Mouse (Mus musculus): ENCODE measurements around the gene Apom. TPM values are rescaled to one million over a fixed set of nuclear protein-coding genes. Genes with fewer than 3 reads are reported as not detected.

The Apom gene
- polyA plus RNA-seq, 1 experiment from 2014 or later, result 34.0 TPM

DNA sequence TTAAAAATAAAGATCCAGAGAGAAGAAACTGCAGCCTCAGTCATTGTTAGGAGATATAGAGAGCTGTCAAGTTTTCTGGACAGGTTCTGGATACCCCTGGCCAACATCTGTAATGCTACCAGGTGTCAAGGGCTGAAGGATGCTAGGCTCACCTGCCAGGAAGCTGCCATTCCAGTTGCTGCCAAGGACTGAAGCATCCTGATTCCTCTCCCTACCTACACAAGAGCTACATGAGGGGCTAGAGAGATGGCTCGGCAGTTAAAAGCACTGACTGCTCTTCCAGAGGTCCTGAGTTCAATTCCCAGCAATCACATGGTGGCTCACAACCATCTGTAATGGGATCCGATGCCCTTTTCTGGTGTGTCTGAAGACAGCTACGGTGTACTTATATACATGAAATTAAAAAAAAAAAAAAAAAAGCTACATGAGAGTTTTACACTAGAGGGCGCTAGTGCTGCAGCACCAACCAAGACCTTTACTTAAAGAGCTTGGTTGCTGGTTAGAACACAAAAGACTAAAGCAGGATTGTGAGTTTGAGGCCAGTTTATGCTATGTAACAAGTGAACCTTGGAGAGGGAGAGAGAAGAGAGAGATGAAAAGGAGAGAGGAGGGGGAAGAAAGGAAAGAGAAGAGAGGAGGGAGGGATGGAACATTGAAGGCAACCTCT, 36.8 kb upstream of the Apom start:
- Histone ChIP-seq H3K36me3 (ENCODE audit: control insufficient read depth, insufficient read depth, low read length) (no peaks in the 10 kb centered on the region), H3K4me3 (replicated peaks; ENCODE audit: low read length) (no peak overlapping the region), H3K4me1 (ENCODE audit: control insufficient read depth, insufficient read depth, low read length) (peaks cover 11% of the 10 kb centered on the region), H3K9me3 (replicated peaks; ENCODE audit: control insufficient read depth, low read length) (no peaks in the 10 kb centered on the region), H3K9ac (ENCODE audit: low read length) (no peak overlapping the region), H3K4me2 (ENCODE audit: low read depth, low read length) (no peak overlapping the region), H3K27me3 (ENCODE audit: control insufficient read depth, insufficient read depth, low read length) (no peaks in the 10 kb centered on the region), H3K27ac (ENCODE audit: low read length) (no peak overlapping the region)
- ATAC-seq (ENCODE audit: insufficient read depth, low FRiP score), result no peak
- WGBS, result 4% methylated on average over 4 of the region's 4 CpGs

DNA sequence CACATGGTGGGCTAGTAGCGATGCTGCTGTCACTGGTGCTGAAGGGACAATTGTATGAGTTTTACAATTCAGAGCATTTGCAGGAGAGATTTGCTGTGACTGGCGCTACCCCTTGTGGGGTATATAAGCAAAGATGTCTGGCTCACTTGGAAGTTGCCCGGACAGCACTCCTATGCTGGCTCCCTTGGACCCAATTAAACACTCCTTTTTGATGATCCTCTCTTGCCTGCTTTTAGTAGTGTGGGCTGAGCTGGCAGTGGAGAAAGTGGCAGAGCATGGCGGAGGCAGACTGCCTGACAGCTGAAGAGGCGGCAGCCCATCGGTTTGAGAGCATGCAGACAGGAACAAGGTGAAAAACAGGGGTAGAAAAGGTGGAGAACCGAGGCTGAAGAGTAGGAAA, 35.9 kb upstream of the Apom start:
- H3K4me1 ChIP-seq (ENCODE audit: control insufficient read depth, insufficient read depth, low read length), result peaks cover 16% of the 10 kb centered on the region
- 84% methylated on average over 7 of the region's 7 CpGs for WGBS
- H3K36me3 ChIP-seq (ENCODE audit: control insufficient read depth, insufficient read depth, low read length), result no peaks in the 10 kb centered on the region
- no peaks in the 10 kb centered on the region for H3K9me3 ChIP-seq (replicated peaks; ENCODE audit: control insufficient read depth, low read length)
- no peaks in the 10 kb centered on the region for H3K27me3 ChIP-seq (ENCODE audit: control insufficient read depth, insufficient read depth, low read length)
- H3K4me3 ChIP-seq (replicated peaks; ENCODE audit: low read length), result no peak overlapping the region
- ATAC-seq (ENCODE audit: insufficient read depth, low FRiP score), result no peak
- H3K9ac ChIP-seq (ENCODE audit: low read length), result no peak overlapping the region
- H3K27ac ChIP-seq (ENCODE audit: low read length), result no peak overlapping the region
- H3K4me2 ChIP-seq (ENCODE audit: low read depth, low read length), result no peak overlapping the region

DNA sequence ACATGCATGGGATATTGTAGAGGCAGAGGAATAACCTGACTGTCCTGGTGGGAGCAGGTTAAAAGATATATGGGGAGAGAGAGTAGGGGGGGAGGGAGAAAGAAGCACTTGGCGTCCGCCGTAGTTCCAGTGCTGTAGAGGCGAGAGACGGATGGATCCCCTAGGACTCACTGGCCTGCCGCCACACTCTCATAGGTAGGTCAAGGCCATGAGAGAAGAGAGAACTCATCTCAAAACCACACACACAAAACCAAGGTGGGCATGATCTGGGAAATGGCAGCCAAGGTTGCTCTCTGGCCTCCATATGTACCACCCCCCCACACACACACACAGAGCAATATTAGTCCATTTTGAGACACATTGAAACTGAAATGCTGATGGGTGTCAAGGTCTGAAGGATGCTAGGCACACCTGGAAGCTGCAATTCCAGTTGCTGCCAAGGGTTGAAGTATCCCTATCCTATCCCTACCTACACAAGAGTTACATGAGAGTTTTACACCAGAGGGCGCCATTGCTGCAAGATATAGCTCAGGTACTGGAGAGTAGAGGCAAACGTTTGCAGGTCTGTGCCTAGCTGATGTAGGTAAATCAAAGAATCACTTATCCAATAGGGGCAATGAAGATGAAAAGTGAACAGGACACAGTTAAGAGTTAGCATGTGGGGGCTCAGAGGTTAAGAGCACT, 34.6 kb upstream of the Apom start:
- 0 out of 2 replicates have a peak, but pooled peaks cover 3% of the 10 kb centered on the region for H3K36me3 ChIP-seq (ENCODE audit: control insufficient read depth, insufficient read depth, low read length)
- H3K4me2 ChIP-seq (ENCODE audit: low read depth, low read length), result peak overlapping the region; percentile 95
- WGBS, result 68% methylated on average over 8 of the region's 8 CpGs
- no peak for ATAC-seq (ENCODE audit: insufficient read depth, low FRiP score)
- no peak overlapping the region for H3K4me3 ChIP-seq (replicated peaks; ENCODE audit: low read length)
- no peaks in the 10 kb centered on the region for H3K9me3 ChIP-seq (replicated peaks; ENCODE audit: control insufficient read depth, low read length)
- H3K9ac ChIP-seq (ENCODE audit: low read length), result no peak overlapping the region
- H3K27me3 ChIP-seq (ENCODE audit: control insufficient read depth, insufficient read depth, low read length), result no peaks in the 10 kb centered on the region
- H3K27ac ChIP-seq (ENCODE audit: low read length), result 0 out of 2 replicates have a peak overlapping the region, but pooled peaks have one; percentile 96
- peaks cover 25% of the 10 kb centered on the region for H3K4me1 ChIP-seq (ENCODE audit: control insufficient read depth, insufficient read depth, low read length)

DNA sequence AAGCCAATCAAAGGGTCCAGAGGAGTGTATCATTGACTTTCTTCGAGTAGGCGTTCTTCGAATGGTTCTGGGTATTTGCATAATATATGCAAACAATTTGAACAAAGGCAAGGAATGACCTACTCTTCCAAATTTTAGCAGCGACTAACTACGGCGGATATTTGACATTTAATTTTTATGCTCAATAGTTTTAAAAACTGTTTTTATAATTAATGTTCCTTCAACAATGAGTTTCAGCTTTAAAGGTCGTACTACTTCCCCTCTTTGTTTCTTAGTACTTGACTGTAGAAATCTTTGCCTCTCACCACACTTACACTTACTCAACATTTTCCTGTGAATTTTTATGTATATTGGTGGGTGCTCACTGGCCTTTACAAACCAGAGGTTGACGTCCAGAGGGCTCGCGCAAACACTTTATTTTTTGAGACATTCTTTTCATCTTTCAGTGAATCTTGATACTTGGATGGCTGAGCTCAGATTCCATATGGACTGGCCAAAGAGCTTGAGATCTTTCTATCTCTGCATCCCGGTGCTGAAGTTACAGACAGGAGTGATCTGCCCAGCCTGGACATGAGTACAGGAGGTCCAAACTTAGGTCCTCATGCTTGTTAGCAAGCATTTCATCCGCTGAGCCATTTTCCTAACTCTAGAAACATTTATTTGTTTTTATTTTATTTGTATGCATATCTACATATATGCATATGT, 33.8 kb upstream of the Apom start:
- Histone ChIP-seq H3K4me1 (ENCODE audit: control insufficient read depth, insufficient read depth, low read length) (peaks cover 25% of the 10 kb centered on the region), H3K4me3 (replicated peaks; ENCODE audit: low read length) (peak overlapping the region; percentile 99), H3K36me3 (ENCODE audit: control insufficient read depth, insufficient read depth, low read length) (peaks cover 12% of the 10 kb centered on the region; the same call in 1 of the 2 replicates), H3K27ac (ENCODE audit: low read length) (peak overlapping the region; percentile 96), H3K27me3 (ENCODE audit: control insufficient read depth, insufficient read depth, low read length) (no peaks in the 10 kb centered on the region), H3K9me3 (replicated peaks; ENCODE audit: control insufficient read depth, low read length) (no peaks in the 10 kb centered on the region), H3K4me2 (ENCODE audit: low read depth, low read length) (peak overlapping the region; percentile 95), H3K9ac (ENCODE audit: low read length) (peak overlapping the region; percentile 71)
- no peak for ATAC-seq (ENCODE audit: insufficient read depth, low FRiP score)
- 19% methylated on average over 12 of the region's 12 CpGs for WGBS

DNA sequence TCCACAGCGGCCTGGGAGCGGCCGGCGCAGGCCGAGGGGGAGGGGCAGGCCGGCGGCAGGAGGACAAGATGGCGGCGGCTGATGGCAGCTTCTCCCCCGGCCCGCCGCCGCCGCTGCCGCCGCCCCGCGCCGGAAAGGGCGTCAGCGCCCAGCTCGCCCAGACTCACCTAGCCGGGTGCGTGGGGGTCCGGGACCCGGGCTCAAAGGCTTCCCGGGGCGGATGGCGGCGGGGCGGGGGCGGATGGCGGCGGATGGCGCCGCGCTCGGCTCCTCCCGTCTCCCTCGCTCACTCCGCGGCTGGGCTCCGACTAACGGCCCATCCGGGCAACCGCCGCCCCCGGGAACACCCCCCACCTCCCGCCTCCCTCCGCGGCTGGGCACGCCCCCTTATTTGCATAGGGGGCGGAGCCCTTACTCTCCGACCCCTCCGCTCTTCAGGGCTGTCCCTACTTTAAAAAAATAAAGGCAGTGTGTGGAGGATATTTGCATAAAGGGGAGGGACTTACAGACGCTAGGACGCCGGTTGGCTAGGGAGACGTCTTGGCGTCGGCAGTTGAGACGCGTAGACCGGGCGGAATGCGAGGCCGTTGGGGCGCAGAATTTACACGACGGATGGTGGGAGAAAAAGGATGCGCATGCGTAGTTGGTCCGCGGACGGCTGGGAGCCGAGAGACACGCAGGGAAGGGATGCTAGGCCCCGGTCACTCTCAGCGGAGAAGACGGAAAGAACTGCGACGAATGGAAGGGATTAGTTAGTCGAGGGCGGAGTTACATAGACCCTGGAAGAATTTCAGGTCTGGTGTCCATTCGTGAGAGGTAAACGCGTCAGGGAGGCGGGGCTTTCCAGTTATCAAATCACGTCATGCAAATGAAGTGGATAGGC, 33.0 kb upstream of the Apom start, which contains the start of gene Prrc2a:
Gene Prrc2a, minus strand, starts transcription at position 330 of the 883 bp plus-strand sequence.
- 1% methylated on average over 77 of the region's 89 CpGs for WGBS

DNA sequence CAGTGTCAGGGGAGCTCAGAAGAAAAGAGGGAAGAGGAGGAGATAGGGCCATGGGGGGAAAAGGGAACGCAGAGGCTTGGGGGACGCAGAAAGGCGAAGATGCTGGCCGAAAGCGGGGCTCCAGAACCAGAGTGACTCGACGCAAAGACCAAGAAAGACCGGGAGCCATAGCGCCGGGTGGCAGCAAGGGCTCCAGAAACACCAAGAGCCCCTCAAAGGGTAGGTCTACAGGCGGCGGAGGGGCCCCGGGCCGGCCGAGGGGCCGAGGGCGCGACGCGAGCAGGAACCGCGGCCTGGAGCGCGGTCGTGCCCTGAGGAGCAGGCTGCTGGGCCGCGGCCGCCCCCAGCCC, 32.3 kb upstream of the Apom start:
- ATAC-seq (ENCODE audit: insufficient read depth, low FRiP score), result no peak
- Histone ChIP-seq H3K36me3 (ENCODE audit: control insufficient read depth, insufficient read depth, low read length) (peaks cover 23% of the 10 kb centered on the region), H3K4me3 (replicated peaks; ENCODE audit: low read length) (peak overlapping the region; percentile 99), H3K27me3 (ENCODE audit: control insufficient read depth, insufficient read depth, low read length) (no peaks in the 10 kb centered on the region), H3K4me2 (ENCODE audit: low read depth, low read length) (peak overlapping the region; percentile 95), H3K9ac (ENCODE audit: low read length) (peak overlapping the region; percentile 100), H3K27ac (ENCODE audit: low read length) (peak overlapping the region; percentile 96), H3K4me1 (ENCODE audit: control insufficient read depth, insufficient read depth, low read length) (peaks cover 25% of the 10 kb centered on the region), H3K9me3 (replicated peaks; ENCODE audit: control insufficient read depth, low read length) (no peaks in the 10 kb centered on the region)
- under 1% methylated on average over 23 of the region's 28 CpGs for WGBS

More for the DNA sequence above, 33.0 kb upstream of the Apom start, which contains the start of gene Prrc2a:
- Histone ChIP-seq H3K27ac (ENCODE audit: low read length) (peak within 1 kb of the TSS; percentile 96), H3K27me3 (ENCODE audit: control insufficient read depth, insufficient read depth, low read length) (no peaks in the 10 kb centered on the region), H3K4me1 (ENCODE audit: control insufficient read depth, insufficient read depth, low read length) (peaks cover 25% of the 10 kb centered on the region), H3K4me2 (ENCODE audit: low read depth, low read length) (peak within 1 kb of the TSS; percentile 95), H3K9ac (ENCODE audit: low read length) (peak within 1 kb of the TSS; percentile 100), H3K4me3 (replicated peaks; ENCODE audit: low read length) (peak within 1 kb of the TSS; percentile 99), H3K9me3 (replicated peaks; ENCODE audit: control insufficient read depth, low read length) (no peaks in the 10 kb centered on the region), H3K36me3 (ENCODE audit: control insufficient read depth, insufficient read depth, low read length) (peaks cover 18% of the 10 kb centered on the region)
- ATAC-seq (ENCODE audit: insufficient read depth, low FRiP score), result peak; percentile 97

DNA sequence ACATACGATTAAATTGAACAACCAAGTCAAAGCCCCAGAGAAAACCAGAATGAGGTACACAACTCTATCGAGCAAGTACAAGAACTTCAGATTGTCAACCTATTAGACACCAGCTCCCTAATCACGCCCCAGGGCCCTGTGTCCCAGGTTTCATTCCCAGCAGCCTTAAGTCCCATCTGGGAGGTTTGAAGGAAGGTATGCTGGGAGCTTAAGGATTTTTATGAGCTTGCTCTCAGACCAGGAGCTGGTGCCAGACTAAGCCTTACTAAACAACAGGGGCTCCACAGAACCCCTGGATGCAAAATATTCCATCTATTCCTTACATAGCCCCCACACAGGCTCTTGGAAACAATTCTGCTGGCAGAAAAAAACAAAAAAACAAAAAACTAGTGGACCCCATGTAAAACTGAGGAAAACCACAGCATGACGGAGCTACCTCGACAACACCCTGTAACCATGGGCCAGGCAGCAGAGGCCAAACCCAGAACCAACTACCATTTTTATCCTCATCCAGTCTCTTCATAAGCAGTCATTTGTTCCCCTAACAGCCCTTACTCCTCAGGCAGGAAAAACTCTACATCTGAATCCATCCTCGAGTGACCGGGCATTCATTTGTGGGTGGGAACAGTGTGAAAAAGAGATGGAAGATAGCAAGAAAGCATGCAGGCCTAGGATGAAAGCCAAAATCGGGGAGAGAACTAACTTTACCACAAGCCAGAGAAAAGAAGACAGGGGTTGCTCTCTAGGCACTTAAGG, 31.7 kb upstream of the Apom start:
- 7% methylated on average over 8 of the region's 8 CpGs for WGBS
- no peaks in the 10 kb centered on the region for H3K9me3 ChIP-seq (replicated peaks; ENCODE audit: control insufficient read depth, low read length)
- H3K9ac ChIP-seq (ENCODE audit: low read length), result peak overlapping the region; percentile 100

DNA sequence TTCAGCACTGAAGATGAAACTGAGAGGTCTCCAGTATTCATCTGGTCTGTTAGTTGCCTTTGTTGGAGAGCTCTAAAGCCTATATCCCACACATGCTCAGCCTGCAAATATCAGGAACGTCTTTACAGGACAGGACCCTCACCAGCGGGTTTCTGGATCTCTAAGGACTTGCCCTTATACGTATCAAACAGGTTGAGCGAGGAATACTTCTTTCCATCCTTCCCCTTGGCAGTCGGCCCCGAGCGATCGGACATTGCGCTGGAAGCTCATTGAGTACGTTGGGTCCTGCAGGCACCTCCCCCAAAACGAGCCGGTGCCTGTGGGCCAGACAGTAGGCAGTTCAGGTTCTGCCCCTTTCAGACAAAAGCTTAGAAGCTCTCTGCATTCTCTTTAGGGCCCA, 30.9 kb upstream of the Apom start:
- 0 out of 2 replicates have a peak overlapping the region, but pooled peaks have one; percentile 24 for H3K27ac ChIP-seq (ENCODE audit: low read length)
- H3K9me3 ChIP-seq (replicated peaks; ENCODE audit: control insufficient read depth, low read length), result no peaks in the 10 kb centered on the region
- ATAC-seq (ENCODE audit: insufficient read depth, low FRiP score), result no peak
- peak overlapping the region; percentile 95 for H3K4me2 ChIP-seq (ENCODE audit: low read depth, low read length)
- peak overlapping the region; percentile 100 for H3K9ac ChIP-seq (ENCODE audit: low read length)
- 29% methylated on average over 12 of the region's 12 CpGs for WGBS
- no peaks in the 10 kb centered on the region for H3K27me3 ChIP-seq (ENCODE audit: control insufficient read depth, insufficient read depth, low read length)
- peaks cover 37% of the 10 kb centered on the region for H3K36me3 ChIP-seq (ENCODE audit: control insufficient read depth, insufficient read depth, low read length)
- peaks cover 25% of the 10 kb centered on the region for H3K4me1 ChIP-seq (ENCODE audit: control insufficient read depth, insufficient read depth, low read length)
- H3K4me3 ChIP-seq (replicated peaks; ENCODE audit: low read length), result peak overlapping the region; percentile 99

More for the DNA sequence above, 31.7 kb upstream of the Apom start:
- Histone ChIP-seq H3K36me3 (ENCODE audit: control insufficient read depth, insufficient read depth, low read length) (peaks cover 30% of the 10 kb centered on the region), H3K27ac (ENCODE audit: low read length) (peak overlapping the region; percentile 96), H3K27me3 (ENCODE audit: control insufficient read depth, insufficient read depth, low read length) (no peaks in the 10 kb centered on the region), H3K4me1 (ENCODE audit: control insufficient read depth, insufficient read depth, low read length) (peaks cover 25% of the 10 kb centered on the region), H3K4me2 (ENCODE audit: low read depth, low read length) (peak overlapping the region; percentile 95), H3K4me3 (replicated peaks; ENCODE audit: low read length) (peak overlapping the region; percentile 99)
- no peak for ATAC-seq (ENCODE audit: insufficient read depth, low FRiP score)
